Mouse (Mus musculus) lung, embryonic 14.5 days (tissue): ENCODE results near the gene Zscan29. TPM values are rescaled to one million over a fixed set of nuclear protein-coding genes. Genes with fewer than 3 reads are reported as not detected.
A peak's percentile ranks its signal among the peaks of the same experiment; 100 is the strongest.

Experiments used
- ATAC-seq: fragments of 200-750 bp; cut with Nextera tagmentation; 2 replicates; pipeline ENCODE4 v1.8.0; 2017; ENCODE audit warnings: mild to moderate bottlenecking, moderate TSS enrichment, moderate library complexity; ENCODE audit not compliant: insufficient read depth
- DNase-seq: peaks from one replicate; pipeline ENCODE4 v3.0.0-alpha.2; 2015
- H3K27ac ChIP-seq: fragments of 300-500 bp; sonication (generic); 2 replicates; pipeline ENCODE4 v1.5.1; 2014; ENCODE audit warnings: low read depth, mild to moderate bottlenecking, moderate library complexity
- H3K27me3 ChIP-seq: fragments of 300-500 bp; sonication (generic); 2 replicates; pipeline ENCODE4 v1.6.1; 2014; ENCODE audit warnings: low read length, control low read depth; ENCODE audit not compliant: insufficient read depth
- H3K36me3 ChIP-seq: fragments of 300-500 bp; sonication (generic); 2 replicates; pipeline ENCODE4 v1.6.1; 2014; ENCODE audit warnings: control low read depth; ENCODE audit not compliant: insufficient read depth
- H3K4me1 ChIP-seq: fragments of 300-500 bp; sonication (generic); 2 replicates; pipeline ENCODE4 v1.6.1; 2014; ENCODE audit warnings: antibody characterized with exemption, control low read depth; ENCODE audit not compliant: insufficient read depth
- H3K4me2 ChIP-seq: fragments of 300-500 bp; sonication (generic); 2 replicates; pipeline ENCODE4 v1.6.1; 2014; ENCODE audit warnings: mild to moderate bottlenecking
- H3K4me3 ChIP-seq: fragments of 300-500 bp; sonication (generic); 2 replicates; pipeline ENCODE4 v1.5.1; 2014; ENCODE audit warnings: low read depth, low read length
- H3K9ac ChIP-seq: fragments of 300-500 bp; sonication (generic); 2 replicates; pipeline ENCODE4 v1.6.1; 2014
- H3K9me3 ChIP-seq: fragments of 300-500 bp; sonication (generic); 2 replicates; pipeline ENCODE4 v1.6.1; 2016; ENCODE audit warnings: low read depth, low read length, control low read depth
- CTCF ChIP-seq: IDR thresholded peaks from 2 replicates; pipeline ENCODE4 v1.5.1; 2016; ENCODE audit warnings: antibody characterized with exemption, low read depth
- WGBS: fragments of 180-500 bp; shearing (Covaris S2); extraction: QIAGEN DNeasy Blood & Tissue Kit; methylation state at CpG from one replicate; pipeline ENCODE4 v1.1.7; 2014; 5-methylcytosine and 5-hydroxymethylcytosine counted together
- polyA plus RNA-seq: library from polyadenylated mRNA; unstranded; fragments of >200 nt; fragmentation: Nextera tagmentation; extraction: Ambion mirVana; gene quantifications from 2 replicates; pipeline ENCODE4 v1.2.1, GENCODE M21; 2014

The Zscan29 gene
- polyA plus RNA-seq, 1 experiment from 2014 or later, result 10.8 TPM

DNA sequence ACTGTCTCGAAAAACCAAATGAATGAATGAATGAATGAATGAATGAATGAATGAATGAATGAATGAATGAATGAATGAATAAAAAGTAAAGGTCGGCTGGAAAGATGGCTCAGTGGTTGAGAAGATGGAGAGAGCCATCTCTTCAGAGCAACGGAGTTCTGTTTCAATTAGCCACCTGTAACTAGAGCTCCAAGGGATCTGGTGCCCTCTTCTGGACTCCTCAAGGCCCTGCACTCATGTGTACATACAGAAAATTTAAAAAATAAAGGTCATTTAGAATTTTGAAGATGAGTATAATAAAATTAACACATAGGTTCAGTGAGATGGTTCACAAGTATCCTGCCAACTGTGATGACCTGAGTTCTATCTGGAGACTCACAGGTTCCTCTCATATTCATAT is 17.8 kb downstream of the Zscan29 start:
- no peak overlapping the region for H3K4me3 ChIP-seq
- 81% methylated on average over 3 of the region's 3 CpGs for WGBS
- H3K9me3 ChIP-seq, result no peaks in the 10 kb centered on the region
- H3K27me3 ChIP-seq, result no peaks in the 10 kb centered on the region
- DNase-seq (peak; percentile 21), ATAC-seq (no peak)
- H3K27ac ChIP-seq, result no peak overlapping the region
- peak; percentile 41 for TF ChIP-seq CTCF
- H3K36me3 ChIP-seq, result peaks cover 24% of the 10 kb centered on the region
- no peaks in the 10 kb centered on the region for H3K4me1 ChIP-seq
- no peak overlapping the region for H3K4me2 ChIP-seq
- H3K9ac ChIP-seq, result no peak overlapping the region

DNA sequence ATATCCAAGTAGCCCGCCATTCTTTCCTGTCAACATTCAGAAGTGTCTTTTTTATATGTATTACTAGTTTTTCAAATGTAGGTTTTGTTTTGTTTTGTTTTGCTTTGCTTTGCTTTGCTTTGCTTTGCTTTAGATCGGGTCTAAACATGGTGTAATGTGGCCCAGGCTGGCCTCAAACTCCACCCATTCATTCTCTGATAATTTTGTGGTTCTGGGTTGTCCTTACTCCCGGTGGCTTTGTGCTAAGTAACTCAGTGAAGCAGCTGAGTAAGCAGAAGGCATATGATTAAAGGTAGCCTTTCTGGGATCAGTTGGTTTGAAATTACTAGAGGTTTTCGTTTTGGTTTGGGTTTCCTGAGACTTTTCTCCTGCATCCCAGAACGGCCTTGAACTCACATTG is 21.2 kb downstream of the Zscan29 start:
- WGBS, result 84% methylated on average over 5 of the region's 5 CpGs
- H3K27me3 ChIP-seq, result no peaks in the 10 kb centered on the region
- ATAC-seq, result no peak
- H3K9ac ChIP-seq, result no peak overlapping the region
- no peaks in the 10 kb centered on the region for H3K4me1 ChIP-seq
- H3K27ac ChIP-seq, result no peak overlapping the region
- no peaks in the 10 kb centered on the region for H3K9me3 ChIP-seq
- no peak for TF ChIP-seq CTCF
- H3K36me3 ChIP-seq, result peaks cover 20% of the 10 kb centered on the region; the same call in 1 of the 2 replicates
- no peak for DNase-seq
- no peak overlapping the region for H3K4me3 ChIP-seq
- no peak overlapping the region for H3K4me2 ChIP-seq

DNA sequence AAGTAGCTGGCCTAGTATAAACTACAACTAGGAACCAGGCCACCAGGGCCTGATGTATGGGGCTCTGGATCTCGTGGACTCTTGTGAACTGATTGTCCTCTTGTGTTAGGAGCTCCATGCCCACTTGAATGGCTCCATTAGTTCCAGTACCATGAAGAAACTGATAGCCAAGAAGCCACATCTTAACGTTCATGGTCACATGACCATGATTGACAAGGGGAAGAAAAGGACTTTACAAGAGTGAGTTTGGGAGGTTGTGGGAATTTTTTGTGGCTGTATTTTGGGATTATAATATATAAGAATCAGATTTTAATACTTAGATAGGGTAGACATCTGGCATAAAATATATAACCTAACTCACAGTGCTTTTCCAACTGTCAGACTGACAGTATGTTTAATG is 28.5 kb downstream of the Zscan29 start:
- Histone ChIP-seq H3K9ac (no peak overlapping the region), H3K4me1 (peaks cover 7% of the 10 kb centered on the region), H3K4me3 (no peak overlapping the region), H3K27me3 (no peaks in the 10 kb centered on the region), H3K27ac (no peak overlapping the region), H3K36me3 (peaks cover 41% of the 10 kb centered on the region), H3K9me3 (peaks cover 8% of the 10 kb centered on the region; the same call in 1 of the 2 replicates), H3K4me2 (no peak overlapping the region)
- no peak for TF ChIP-seq CTCF
- no peak for DNase-seq
- ATAC-seq, result no peak
- 79% methylated on average over 2 of the region's 2 CpGs for WGBS

DNA sequence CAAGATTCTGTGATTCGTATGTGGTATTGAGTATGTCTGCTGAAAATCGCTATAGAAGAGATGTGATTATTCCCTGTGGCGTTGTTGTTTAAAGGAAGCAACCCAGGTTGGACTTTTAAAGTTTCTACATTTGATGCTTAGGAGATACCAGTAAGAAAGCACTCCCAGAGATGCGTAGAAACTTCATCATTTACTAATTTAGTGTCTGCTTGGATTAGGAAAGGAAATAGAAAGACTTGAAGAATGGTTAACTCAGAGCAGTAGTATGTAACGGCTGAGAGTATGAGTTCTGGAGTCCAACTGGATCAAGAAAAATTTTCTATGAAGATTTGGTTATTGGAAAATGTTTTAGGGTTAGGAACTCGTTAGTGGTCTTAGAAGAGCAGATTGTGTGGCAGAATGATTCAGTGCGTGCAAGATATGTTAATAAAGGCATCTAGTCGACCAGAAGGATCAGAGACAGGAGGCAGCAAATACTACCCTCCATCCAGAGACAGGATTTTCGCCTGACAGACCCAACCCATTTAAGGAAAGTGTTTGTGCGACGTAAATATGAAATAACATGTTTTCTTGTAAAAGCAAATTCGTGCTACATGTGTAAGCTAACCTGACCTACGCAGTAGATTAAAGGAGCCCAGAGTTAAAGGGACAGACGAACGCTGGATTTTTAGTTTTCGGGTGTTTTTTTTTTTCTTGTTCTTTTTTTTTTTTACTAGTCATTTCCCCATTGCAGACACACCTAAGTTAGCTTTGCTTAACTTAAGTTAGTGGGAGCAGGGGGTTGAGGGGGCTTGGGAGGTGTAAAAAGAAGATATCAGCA is 29.5 kb downstream of the Zscan29 start:
- no peaks in the 10 kb centered on the region for H3K27me3 ChIP-seq
- H3K36me3 ChIP-seq, result peaks cover 33% of the 10 kb centered on the region
- H3K4me3 ChIP-seq, result peak overlapping the region; percentile 67
- H3K9me3 ChIP-seq, result peaks cover 8% of the 10 kb centered on the region; the same call in 1 of the 2 replicates
- H3K4me2 ChIP-seq, result peak overlapping the region; percentile 93
- TF ChIP-seq CTCF, result no peak
- peaks cover 7% of the 10 kb centered on the region for H3K4me1 ChIP-seq
- 67% methylated on average over 16 of the region's 16 CpGs for WGBS
- H3K27ac ChIP-seq, result peak overlapping the region; percentile 99
- H3K9ac ChIP-seq, result peak overlapping the region; percentile 90
- ATAC-seq, result no peak
- no peak for DNase-seq

DNA sequence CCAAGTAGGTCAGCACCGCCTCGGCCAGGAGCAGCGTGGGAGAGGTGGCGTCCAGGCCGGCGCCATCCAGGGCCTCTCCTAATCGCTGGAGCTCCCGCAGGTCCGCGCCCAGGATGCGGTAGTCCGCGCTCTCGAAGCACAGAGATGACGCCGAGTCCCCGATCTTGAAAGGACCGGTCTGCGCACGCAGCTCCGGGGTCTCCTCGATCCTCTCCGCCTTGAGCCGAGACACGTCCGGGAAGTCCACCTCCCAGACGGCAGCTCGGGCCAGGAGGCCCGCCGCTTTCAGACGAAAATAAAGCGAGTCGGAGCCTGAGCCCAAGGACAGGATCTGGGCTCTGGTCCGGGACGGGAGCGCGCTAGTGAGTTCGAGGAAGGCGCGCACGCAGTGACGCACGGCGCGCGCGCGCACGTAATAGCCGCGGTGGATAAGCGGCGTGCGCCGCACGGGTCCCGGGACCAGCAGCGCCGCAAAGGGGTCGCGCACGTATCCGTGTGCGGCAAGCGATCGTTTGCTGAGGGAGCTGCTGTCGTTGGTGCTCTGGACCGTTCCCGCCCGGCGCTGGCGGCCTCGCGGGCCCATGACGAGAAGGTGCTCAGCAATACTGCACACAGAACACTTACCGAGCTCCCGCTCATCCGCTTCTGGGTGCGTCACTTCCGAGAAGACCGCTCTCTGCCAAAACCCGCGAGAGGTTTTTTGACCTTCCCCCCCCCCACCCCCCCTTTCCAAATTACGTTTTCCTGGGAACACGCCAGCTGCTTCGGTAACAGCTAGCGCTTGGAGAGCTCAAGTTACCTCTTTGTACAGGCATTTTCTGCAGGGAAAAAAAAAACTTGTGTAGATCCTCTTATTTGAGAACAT is 30.7 kb downstream of the Zscan29 start, which contains the start of the genes Adal and Lcmt2:
Gene Adal, plus strand, starts transcription at position 411 of the 865 bp plus-strand sequence.
Gene Lcmt2, minus strand, starts transcription at position 636 of the 865 bp plus-strand sequence.
- peak within 1 kb of the TSS; percentile 93 for H3K4me2 ChIP-seq
- peaks cover 8% of the 10 kb centered on the region; the same call in 1 of the 2 replicates for H3K9me3 ChIP-seq
- peak; percentile 96 for DNase-seq
- H3K27me3 ChIP-seq, result no peaks in the 10 kb centered on the region
- ATAC-seq, result peak; percentile 95
- H3K36me3 ChIP-seq, result peaks cover 32% of the 10 kb centered on the region
- H3K27ac ChIP-seq, result peak within 1 kb of the TSS; percentile 99
- H3K9ac ChIP-seq, result peak within 1 kb of the TSS; percentile 90
- H3K4me1 ChIP-seq, result peaks cover 7% of the 10 kb centered on the region
- H3K4me3 ChIP-seq, result peak within 1 kb of the TSS; percentile 67
- under 1% methylated on average over 87 of the region's 87 CpGs for WGBS
- no peak for TF ChIP-seq CTCF

DNA sequence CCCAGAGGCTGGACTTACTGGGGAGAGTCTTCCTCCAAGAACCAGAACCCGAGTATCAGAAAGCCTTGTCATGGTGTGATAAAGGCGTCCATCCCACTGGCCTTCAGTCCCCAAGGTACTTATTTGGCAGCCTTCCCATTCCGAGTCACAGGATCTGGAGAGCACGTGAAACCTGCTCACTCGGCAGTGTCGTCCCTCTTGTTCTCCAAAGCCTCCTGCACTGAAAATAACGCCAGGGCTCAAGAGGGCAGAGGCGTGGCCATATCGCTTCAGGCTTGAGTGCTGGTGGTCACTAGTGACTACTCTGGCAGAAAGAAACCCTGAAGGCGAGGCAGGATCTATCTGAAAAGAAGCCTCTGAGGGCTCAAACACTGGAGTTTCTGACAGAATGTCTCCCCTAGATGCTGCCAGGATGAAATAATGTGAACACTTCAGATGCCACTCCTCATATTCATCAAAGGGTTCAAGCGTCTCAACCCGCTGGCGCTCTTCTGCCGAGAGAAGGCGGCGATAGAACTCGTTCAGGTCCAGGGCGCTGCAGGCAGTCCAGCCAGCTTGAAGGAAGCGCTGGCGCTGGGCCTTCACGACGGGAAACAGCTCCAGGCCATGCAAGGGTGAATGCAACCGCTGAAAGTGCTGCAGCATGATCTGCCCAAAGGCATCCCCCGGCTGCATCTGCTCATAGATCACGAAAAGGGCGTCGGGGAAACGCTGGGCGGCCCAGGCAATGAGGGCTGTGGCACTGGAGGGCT is 31.5 kb downstream of the Zscan29 start:
- TF ChIP-seq CTCF, result no peak
- peak overlapping the region; percentile 93 for H3K4me2 ChIP-seq
- H3K9me3 ChIP-seq, result peaks cover 8% of the 10 kb centered on the region; the same call in 1 of the 2 replicates
- WGBS, result 38% methylated on average over 29 of the region's 29 CpGs
- H3K9ac ChIP-seq, result peak overlapping the region; percentile 90
- H3K27me3 ChIP-seq, result no peaks in the 10 kb centered on the region
- H3K36me3 ChIP-seq, result peaks cover 27% of the 10 kb centered on the region
- DNase-seq (peak; percentile 56), ATAC-seq (peak; percentile 52)
- peaks cover 7% of the 10 kb centered on the region for H3K4me1 ChIP-seq
- H3K27ac ChIP-seq, result peak overlapping the region; percentile 99
- peak overlapping the region; percentile 67 for H3K4me3 ChIP-seq
